Mouse (Mus musculus): ENCODE measurements at regions not wholly inside any gene's neighbourhood (a gene's known extent, or its start where the extent isn't known, plus 50 kb on each side); places are given as distances from the start of the nearest gene placed in this dataset.

DNA sequence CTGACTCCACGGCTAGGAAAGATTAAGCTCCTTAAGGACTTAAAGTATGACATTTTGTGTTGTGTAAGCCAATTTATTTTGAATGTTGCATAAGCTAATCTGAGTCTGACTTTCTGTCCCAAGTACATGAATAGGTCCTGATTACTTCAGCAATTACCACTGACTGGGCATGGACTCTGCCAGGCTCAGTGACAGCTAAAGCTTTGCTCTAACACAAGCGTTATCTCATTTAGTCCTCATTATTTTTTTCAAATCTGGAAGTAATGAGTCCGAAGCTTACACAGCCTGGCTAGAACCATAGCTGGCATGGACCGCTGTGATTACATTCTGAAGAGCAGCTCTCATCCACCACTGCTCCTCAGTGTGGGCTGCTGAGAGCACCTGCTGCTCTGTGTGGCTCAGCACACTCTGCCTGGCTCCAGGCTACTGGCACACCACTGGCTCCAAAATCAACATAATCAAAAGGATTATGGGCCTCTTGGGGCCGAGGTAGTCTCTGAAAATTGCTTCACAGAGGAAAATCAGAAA, 753.0 kb upstream of the Jmjd1c start:
- no peak for DNase-seq (ENCODE audit: low read depth, low spot score)

DNA sequence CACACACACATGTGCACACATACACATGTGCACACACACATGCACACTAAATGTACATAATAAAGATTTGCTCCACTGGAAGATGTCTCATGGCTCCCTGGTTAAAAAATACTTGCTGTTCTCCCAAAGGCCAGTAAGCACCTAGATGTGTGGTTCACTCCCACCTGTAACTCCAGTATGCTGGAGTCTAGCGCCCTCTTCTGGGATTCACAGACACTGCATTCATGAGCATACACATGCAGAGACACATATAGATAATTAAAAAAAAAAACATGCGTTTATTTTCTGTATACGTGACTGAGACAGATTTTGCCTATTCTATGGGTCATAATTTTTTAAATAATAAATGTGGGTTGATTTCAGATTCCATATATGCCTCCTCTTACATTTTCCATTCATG, 747.5 kb upstream of the Jmjd1c start:
- DNase-seq (ENCODE audit: low read depth, low spot score), result no peak

DNA sequence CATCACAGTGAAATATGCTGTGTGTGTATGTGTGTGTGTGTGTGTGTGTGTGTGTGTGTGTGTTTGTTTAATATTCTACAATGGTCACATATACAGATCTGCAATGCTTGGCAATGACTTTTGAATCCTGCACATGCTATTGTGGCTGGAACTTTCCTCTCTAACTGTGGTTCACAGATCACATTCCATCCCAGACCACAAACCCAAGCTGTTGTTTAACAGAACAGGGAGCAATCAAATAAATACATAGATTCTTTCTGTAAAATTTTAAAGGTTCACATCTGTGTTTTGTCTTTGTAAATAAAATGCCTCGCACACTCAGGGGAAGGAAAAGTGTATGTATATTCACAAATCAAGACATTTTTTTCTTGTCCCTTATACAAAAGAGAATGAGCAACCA, 744.9 kb upstream of the Jmjd1c start:
- no peak for DNase-seq (ENCODE audit: low read depth, low spot score)

DNA sequence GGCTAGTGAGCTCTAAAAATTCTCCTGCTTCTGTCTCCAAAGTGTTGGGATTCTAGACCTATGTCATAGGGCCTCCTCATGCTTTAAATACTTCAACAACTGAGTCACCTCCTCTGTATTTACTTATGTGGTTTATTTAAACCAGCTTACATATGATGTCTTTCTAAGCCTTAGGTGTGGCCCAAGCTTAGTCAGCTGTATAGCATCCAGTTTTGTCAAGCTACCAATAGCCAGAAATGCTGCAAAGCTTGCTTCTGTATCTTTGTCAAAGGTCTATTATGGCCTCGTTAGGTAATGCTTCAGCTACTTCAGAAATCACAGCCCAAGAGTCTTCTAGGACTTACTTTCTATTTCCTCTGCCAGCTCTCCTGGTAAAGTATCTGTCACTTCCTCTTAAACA, 741.9 kb upstream of the Jmjd1c start:
- DNase-seq (ENCODE audit: low read depth, low spot score), result no peak

DNA sequence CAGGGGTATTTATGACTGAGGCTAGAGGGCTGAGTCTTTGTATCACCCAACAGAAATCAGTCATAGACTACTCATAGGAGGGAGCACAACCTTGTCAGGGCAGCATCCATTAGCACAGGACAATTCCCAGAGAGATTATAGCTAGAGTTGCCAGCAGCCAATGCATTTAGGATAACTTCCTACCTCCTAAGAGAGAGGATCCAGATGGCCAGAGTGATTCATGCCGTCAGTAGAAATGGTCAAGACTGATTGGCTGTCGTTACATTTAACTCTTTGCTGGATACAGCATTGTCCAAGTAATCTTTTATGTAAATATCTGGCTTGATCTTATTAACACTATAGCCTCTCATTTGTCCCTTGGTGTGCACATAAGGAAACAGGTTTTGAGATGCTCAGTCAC, 740.9 kb upstream of the Jmjd1c start:
- DNase-seq (ENCODE audit: low read depth, low spot score), result no peak

DNA sequence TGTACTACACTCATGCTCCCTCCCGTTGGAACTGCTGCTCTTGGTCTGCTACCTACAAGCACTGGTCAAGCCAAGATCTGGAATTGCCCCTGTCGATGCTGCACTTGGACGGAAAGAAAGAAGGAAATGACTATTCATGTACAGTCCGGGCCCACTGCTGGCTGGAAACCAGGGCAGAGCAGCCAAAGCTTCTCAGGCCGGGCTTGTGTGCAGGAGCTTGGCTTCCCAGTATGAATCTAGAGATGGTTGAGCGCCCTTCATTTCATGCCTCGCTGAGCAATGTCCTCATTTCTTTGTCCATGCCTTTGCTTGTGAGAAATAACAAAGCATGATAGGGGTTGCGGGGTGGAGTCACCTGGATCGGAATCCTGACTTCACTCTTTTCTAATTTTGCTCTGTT, 738.2 kb upstream of the Jmjd1c start:
- DNase-seq (ENCODE audit: low read depth, low spot score), result no peak

DNA sequence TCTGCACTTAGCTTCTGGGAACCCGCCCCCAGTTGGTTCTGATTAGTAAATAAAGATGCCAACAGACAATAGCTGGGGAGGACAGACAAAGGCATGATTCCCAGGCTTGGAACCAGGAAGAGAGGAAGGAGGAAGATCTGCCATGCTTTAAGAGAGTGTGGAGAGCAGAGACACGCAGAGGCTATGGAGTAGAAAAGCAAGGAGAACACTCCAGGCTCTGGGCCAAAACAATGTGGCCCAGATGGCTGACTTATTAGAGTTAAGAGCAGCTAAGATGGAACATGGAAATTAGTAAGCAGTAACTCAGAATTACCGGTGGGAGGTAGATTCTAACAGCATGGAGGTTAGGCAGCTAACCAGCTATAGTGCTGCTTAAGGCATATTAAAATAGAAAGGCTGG, 725.8 kb upstream of the Jmjd1c start:
- DNase-seq (ENCODE audit: low read depth, low spot score), result no peak

DNA sequence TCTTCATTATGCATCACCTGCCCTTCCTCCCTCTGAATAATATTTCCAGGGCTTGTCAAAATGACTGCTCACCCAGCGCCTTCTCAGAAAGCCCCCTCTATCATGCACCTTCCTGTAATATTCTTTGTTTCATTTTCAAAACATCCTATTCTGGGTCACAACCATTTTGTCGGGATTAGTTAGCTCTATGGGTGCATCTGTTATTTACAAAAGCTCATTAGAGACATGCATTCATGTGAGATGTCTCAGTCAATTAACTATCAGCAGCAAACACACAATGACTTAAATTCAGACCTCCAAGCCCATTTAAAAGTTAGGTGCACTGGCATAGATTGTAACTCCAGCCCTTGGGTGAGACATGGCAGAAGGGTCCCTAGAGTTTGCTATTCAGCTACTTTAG, 724.2 kb upstream of the Jmjd1c start:
- DNase-seq (ENCODE audit: low read depth, low spot score), result no peak
